Mouse (Mus musculus) MEL (cell line): ENCODE results near the gene Gdf11. TPM values are rescaled to one million over a fixed set of nuclear protein-coding genes. Genes with fewer than 3 reads are reported as not detected.

ENCODE experiments used
- DNase-seq: peaks from one replicate; pipeline ENCODE4 v3.0.0; 2011; ENCODE audit warnings: low read depth, low spot score
- H3K27ac ChIP-seq: 2 replicates; pipeline ENCODE4 v1.5.1; 2012; ENCODE audit warnings: low read depth, mild to moderate bottlenecking, control low read depth, low read length, moderate library complexity; ENCODE audit not compliant: control insufficient read depth
- H3K27me3 ChIP-seq, 2 experiments: fragments of 150-350 bp in 1 of 2; sonication (generic) in 1 of 2; 2 replicates each; pipeline ENCODE4 v1.6.1; 2012; ENCODE audit warnings: low read length in 2 of 2, mild to moderate bottlenecking in 2 of 2, improper control_type of control experiment in 1 of 2, moderate library complexity in 1 of 2; ENCODE audit not compliant: insufficient read depth in 2 of 2, control insufficient read depth in 1 of 2
- H3K36me3 ChIP-seq, 2 experiments: 2 replicates each; pipeline ENCODE4 v1.6.1; 2012 to 2014; ENCODE audit warnings: low read length in 2 of 2, improper control_type of control experiment in 1 of 2, inconsistent platforms in 1 of 2, mild to moderate bottlenecking in 1 of 2; ENCODE audit not compliant: insufficient read depth in 2 of 2, control insufficient read depth in 1 of 2
- H3K4me1 ChIP-seq, 2 experiments: fragments of 150-350 bp in 1 of 2; sonication (generic) in 1 of 2; 2 replicates each; pipeline ENCODE4 v1.6.1; 2012; ENCODE audit warnings: low read length in 2 of 2, improper control_type of control experiment in 1 of 2, mild to moderate bottlenecking in 1 of 2; ENCODE audit not compliant: insufficient read depth in 2 of 2, control insufficient read depth in 1 of 2
- H3K4me3 ChIP-seq, 2 experiments: fragments of 150-350 bp in 1 of 2; sonication (generic) in 1 of 2; 2 replicates each; pipeline ENCODE4 v1.5.1; 2012; ENCODE audit warnings: low read depth in 2 of 2, low read length in 2 of 2, mild to moderate bottlenecking in 2 of 2, moderate library complexity in 2 of 2, control low read depth in 1 of 2, improper control_type of control experiment in 1 of 2; ENCODE audit not compliant: control insufficient read depth in 1 of 2, insufficient read depth in 1 of 2
- H3K79me2 ChIP-seq: 2 replicates; pipeline ENCODE4 v1.6.1; 2012; ENCODE audit warnings: mild to moderate bottlenecking, low read length, moderate library complexity; ENCODE audit not compliant: control insufficient read depth, poor library complexity, insufficient read depth
- H3K9ac ChIP-seq: 2 replicates; pipeline ENCODE4 v1.6.1; 2012; ENCODE audit warnings: low read depth, mild to moderate bottlenecking, control low read depth, low read length, moderate library complexity; ENCODE audit not compliant: control insufficient read depth, poor library complexity, severe bottlenecking
- H3K9me3 ChIP-seq: fragments of 150-350 bp; sonication (generic); replicated peaks from 2 replicates; pipeline ENCODE4 v1.6.1; 2012; ENCODE audit warnings: mild to moderate bottlenecking, low read length, improper control_type of control experiment, moderate library complexity; ENCODE audit not compliant: insufficient read depth
- BHLHE40 ChIP-seq: IDR thresholded peaks from 2 replicates; pipeline ENCODE4 v1.6.1; 2012; ENCODE audit warnings: low read depth, mild to moderate bottlenecking, inconsistent platforms, low read length, improper control_type of control experiment, borderline replicate concordance
- CHD1 ChIP-seq: IDR thresholded peaks from 2 replicates; pipeline ENCODE4 v1.6.1; 2012; ENCODE audit warnings: low read depth, mild to moderate bottlenecking, inconsistent platforms, low read length, improper control_type of control experiment
- CHD2 ChIP-seq: IDR thresholded peaks from 2 replicates; pipeline ENCODE4 v1.6.1; 2011; ENCODE audit warnings: low read length, improper control_type of control experiment
- E2F4 ChIP-seq: IDR thresholded peaks from 2 replicates; pipeline ENCODE4 v1.6.1; 2011; ENCODE audit warnings: low read depth, low read length, improper control_type of control experiment, borderline replicate concordance
- EP300 ChIP-seq, 2 experiments: IDR thresholded peaks; 2 replicates each; pipeline ENCODE4 v1.6.1; 2011; ENCODE audit warnings: improper control_type of control experiment in 2 of 2, low read length in 2 of 2, low read depth in 1 of 2, mild to moderate bottlenecking in 1 of 2
- GABPA ChIP-seq: IDR thresholded peaks from 2 replicates; pipeline ENCODE4 v1.6.1; 2012; ENCODE audit warnings: low read depth, mild to moderate bottlenecking, inconsistent platforms, low read length, improper control_type of control experiment, moderate library complexity
- MAFK ChIP-seq: IDR thresholded peaks from 2 replicates; pipeline ENCODE4 v1.6.1; 2011; ENCODE audit warnings: low read depth, mild to moderate bottlenecking, low read length, improper control_type of control experiment, borderline replicate concordance
- MAZ ChIP-seq: IDR thresholded peaks from 2 replicates; pipeline ENCODE4 v1.6.1; 2012; ENCODE audit warnings: low read depth, mild to moderate bottlenecking, inconsistent platforms, low read length, improper control_type of control experiment
- MYB ChIP-seq: IDR thresholded peaks from 2 replicates; pipeline ENCODE4 v1.6.1; 2011; ENCODE audit warnings: mild to moderate bottlenecking, low read depth, low read length, improper control_type of control experiment
- MYC ChIP-seq: IDR thresholded peaks from 2 replicates; pipeline ENCODE4 v1.6.1; 2011; ENCODE audit warnings: low read depth, mild to moderate bottlenecking, low read length, improper control_type of control experiment, moderate library complexity
- NRF1 ChIP-seq: IDR thresholded peaks from 2 replicates; pipeline ENCODE4 v1.6.1; 2014; ENCODE audit warnings: low read depth, mild to moderate bottlenecking, inconsistent platforms, low read length, improper control_type of control experiment, moderate library complexity; ENCODE audit not compliant: poor library complexity, insufficient read depth, severe bottlenecking
- POLR2A ChIP-seq, 2 experiments: IDR thresholded peaks; 2 replicates each; pipeline ENCODE4 v1.6.1; 2011 to 2012; ENCODE audit warnings: low read length in 2 of 2, mild to moderate bottlenecking in 2 of 2, control low read depth in 1 of 2, improper control_type of control experiment in 1 of 2, low read depth in 1 of 2, moderate library complexity in 1 of 2; ENCODE audit not compliant: control insufficient read depth in 1 of 2, insufficient read depth in 1 of 2, poor library complexity in 1 of 2
- POLR2AphosphoS2 ChIP-seq: IDR thresholded peaks from 2 replicates; pipeline ENCODE4 v1.6.1; 2011; ENCODE audit warnings: low read length, improper control_type of control experiment
- POLR2AphosphoS5 ChIP-seq: IDR thresholded peaks from 2 replicates; pipeline ENCODE4 v1.6.1; 2012; ENCODE audit warnings: low read depth, borderline replicate concordance, mild to moderate bottlenecking, inconsistent platforms, low read length, moderate library complexity, mixed read lengths
- RCOR1 ChIP-seq: IDR thresholded peaks from 2 replicates; pipeline ENCODE4 v1.6.1; 2012; ENCODE audit warnings: low read depth, mild to moderate bottlenecking, inconsistent platforms, low read length, improper control_type of control experiment
- SIN3A ChIP-seq: IDR thresholded peaks from 2 replicates; pipeline ENCODE4 v1.6.1; 2012; ENCODE audit warnings: low read length, improper control_type of control experiment, inconsistent platforms
- SMC3 ChIP-seq: IDR thresholded peaks from 2 replicates; pipeline ENCODE4 v1.6.1; 2011; ENCODE audit warnings: low read depth, low read length, improper control_type of control experiment
- TBP ChIP-seq: IDR thresholded peaks from 2 replicates; pipeline ENCODE4 v1.8.0; 2011; ENCODE audit warnings: low read depth, low read length, improper control_type of control experiment
- TCF12 ChIP-seq: IDR thresholded peaks from 2 replicates; pipeline ENCODE4 v1.6.1; 2014; ENCODE audit warnings: low read depth, mild to moderate bottlenecking, inconsistent platforms, low read length, improper control_type of control experiment, moderate library complexity
- USF1 ChIP-seq: IDR thresholded peaks from 2 replicates; pipeline ENCODE4 v1.6.1; 2014; ENCODE audit warnings: low read depth, mild to moderate bottlenecking, inconsistent platforms, low read length, improper control_type of control experiment, moderate library complexity
- ZC3H11A ChIP-seq: IDR thresholded peaks from 2 replicates; pipeline ENCODE4 v1.6.1; 2012; ENCODE audit warnings: low read depth, mild to moderate bottlenecking, inconsistent platforms, low read length, improper control_type of control experiment
- ZKSCAN1 ChIP-seq: IDR thresholded peaks from 2 replicates; pipeline ENCODE4 v1.6.1; 2012; ENCODE audit warnings: low read depth, mild to moderate bottlenecking, inconsistent platforms, low read length, improper control_type of control experiment, moderate library complexity
- ZMIZ1 ChIP-seq: IDR thresholded peaks from 2 replicates; pipeline ENCODE4 v1.6.1; 2012; ENCODE audit warnings: low read depth, mild to moderate bottlenecking, inconsistent platforms, low read length, improper control_type of control experiment, moderate library complexity
- ZNF384 ChIP-seq: IDR thresholded peaks from 2 replicates; pipeline ENCODE4 v1.6.1; 2012; ENCODE audit warnings: low read depth, mild to moderate bottlenecking, inconsistent platforms, low read length, improper control_type of control experiment
- polyA plus RNA-seq, 2 experiments: library from polyadenylated mRNA; stranded (reverse) in 1 of 2; unstranded in 1 of 2; fragments of >175 nt in 1 of 2; fragments of >200 nt in 1 of 2; gene quantifications; 2 replicates each; pipeline versions ENCODE4 v1.2.1 to v1.2.4; 2012; ENCODE audit warnings: low replicate concordance in 2 of 2, low read depth in 1 of 2; ENCODE audit not compliant: insufficient read length in 2 of 2, insufficient read depth in 1 of 2, missing spikeins in 1 of 2
- total RNA-seq: library from RNA; depleted of rRNA; stranded (reverse); fragments of 300-350 nt; gene quantifications from 2 replicates; pipeline ENCODE4 v1.2.3, GENCODE M21; 2012

Gene Gdf11
- total and polyA plus RNA-seq, 3 experiments = 2.3 to 2.8 TPM; not detected in 1

- no peak overlapping the region for H3K27ac ChIP-seq
- no peak for TF ChIP-seq GABPA
- no peak for TF ChIP-seq CHD1
- TF ChIP-seq RCOR1 = no peak
- no peak for TF ChIP-seq ZC3H11A
- no peak for TF ChIP-seq ZKSCAN1
- TF ChIP-seq TCF12 = no peak
- TF ChIP-seq CHD2 = no peak
- H3K9ac ChIP-seq = no peak overlapping the region
- no peaks in the 10 kb centered on the region for H3K79me2 ChIP-seq
- H3K4me3 ChIP-seq = no peak overlapping the region
- no peaks in the 10 kb centered on the region for H3K36me3 ChIP-seq
- no peak for DNase-seq
- H3K27me3 ChIP-seq = peaks cover 0 to 1% of the 10 kb centered on the region in 2 experiments; a peak in 2 of 4 replicates
- no peaks in the 10 kb centered on the region for H3K4me1 ChIP-seq
- no peaks in the 10 kb centered on the region for H3K9me3 ChIP-seq
Observed at GRCm38 (mm10) chr10:128912791-128913190, 21.3 kb upstream of the Gdf11 start.

- H3K27ac ChIP-seq = no peak overlapping the region
Observed at GRCm38 (mm10) chr10:128912268-128912667, 20.8 kb upstream of the Gdf11 start.

GRCm38 (mm10) chr10:128911430-128911829 is 19.9 kb upstream of the Gdf11 start:
- no peak for TF ChIP-seq SMC3
- no peak for TF ChIP-seq MYB
- TF ChIP-seq ZMIZ1 = no peak
- no peak for TF ChIP-seq USF1
- no peak for TF ChIP-seq EP300 (IDR thresholded peaks at IDR 0.05; ENCODE audit: low read depth in 1 of 2, low read length in 2 of 2)
- TF ChIP-seq SIN3A = no peak
- TF ChIP-seq ZNF384 = no peak
- TF ChIP-seq MAFK = no peak
- no peak for TF ChIP-seq POLR2A (IDR thresholded peaks at IDR 0.05; ENCODE audit: control insufficient read depth in 1 of 2, insufficient read depth in 1 of 2, low read depth in 1 of 2, low read length in 2 of 2, poor library complexity in 1 of 2)
- no peak for TF ChIP-seq TBP
- no peak for TF ChIP-seq MAZ
- no peak for TF ChIP-seq POLR2AphosphoS5
- TF ChIP-seq GABPA = no peak
- no peak for TF ChIP-seq E2F4
- TF ChIP-seq NRF1 = no peak
- no peak for TF ChIP-seq BHLHE40
- TF ChIP-seq CHD1 = no peak
- no peak for TF ChIP-seq MYC
- Histone ChIP-seq H3K4me3 (no peak overlapping the region), H3K79me2 (no peaks in the 10 kb centered on the region), H3K9ac (no peak overlapping the region), H3K27me3 (peaks cover 0 to 1% of the 10 kb centered on the region in 2 experiments; a peak in 2 of 4 replicates), H3K9me3 (no peaks in the 10 kb centered on the region), H3K4me1 (no peaks in the 10 kb centered on the region), H3K36me3 (no peaks in the 10 kb centered on the region), H3K27ac (no peak overlapping the region)
- no peak for DNase-seq

More at GRCm38 (mm10) chr10:128912268-128912667, 20.8 kb upstream of the Gdf11 start:
- Histone ChIP-seq H3K9me3 (no peaks in the 10 kb centered on the region), H3K9ac (no peak overlapping the region), H3K79me2 (no peaks in the 10 kb centered on the region), H3K4me3 (no peak overlapping the region), H3K36me3 (no peaks in the 10 kb centered on the region), H3K4me1 (no peaks in the 10 kb centered on the region), H3K27me3 (peaks cover 0 to 1% of the 10 kb centered on the region in 2 experiments; a peak in 2 of 4 replicates)
- TF ChIP-seq POLR2AphosphoS2 = no peak
- no peak for DNase-seq
